Mouse (Mus musculus) C2C12 (cell line): ENCODE measurements around the gene 1700007K13Rik. TPM values are rescaled to one million over a fixed set of nuclear protein-coding genes. Genes with fewer than 3 reads are reported as not detected.
A peak's percentile ranks its signal among the peaks of the same experiment; 100 is the strongest.
"Not testable (repeated sequence)": the region's sequence is repeated elsewhere in the genome, so short reads cannot be mapped to it uniquely, and the experiment has no call there.

Source experiments
- H3K27me3 ChIP-seq: one replicate; pipeline ENCODE4 v1.6.1; 2011; ENCODE audit not compliant: control insufficient read depth, insufficient read depth, insufficient read length
- H3K36me3 ChIP-seq: one replicate; pipeline ENCODE4 v1.6.1; 2011; ENCODE audit not compliant: control insufficient read depth, insufficient read depth
- H3K4me3 ChIP-seq: one replicate; pipeline ENCODE4 v1.5.1; 2011; ENCODE audit warnings: mild to moderate bottlenecking, control low read depth; ENCODE audit not compliant: poor library complexity, insufficient read depth, severe bottlenecking
- H3K79me2 ChIP-seq: one replicate; pipeline ENCODE4 v1.6.1; 2011; ENCODE audit not compliant: control insufficient read depth, insufficient read depth
- H3K79me3 ChIP-seq: one replicate; pipeline ENCODE4 v1.6.1; 2011; ENCODE audit warnings: low read depth, control low read depth
- H3ac ChIP-seq: one replicate; pipeline ENCODE3; 2011; ENCODE audit warnings: low read depth; ENCODE audit not compliant: control insufficient read depth, insufficient read length
- CEBPB ChIP-seq: IDR thresholded peaks from one replicate; pipeline ENCODE4 v1.6.1; 2011; ENCODE audit warnings: low read depth, mild to moderate bottlenecking, control low read depth, moderate library complexity
- CTCF ChIP-seq: IDR thresholded peaks from one replicate; pipeline ENCODE4 v1.5.1; 2011; ENCODE audit not compliant: control insufficient read depth, insufficient read depth, insufficient read length
- FOSL1 ChIP-seq: IDR thresholded peaks from one replicate; pipeline ENCODE4 v1.8.0; 2011; ENCODE audit warnings: mild to moderate bottlenecking, low read length; ENCODE audit not compliant: poor library complexity, insufficient read depth, severe bottlenecking
- MAX ChIP-seq: IDR thresholded peaks from one replicate; pipeline ENCODE4 v1.6.1; 2011; ENCODE audit warnings: mild to moderate bottlenecking, control low read depth
- MYOD1 ChIP-seq: IDR thresholded peaks from one replicate; pipeline ENCODE4 v1.6.1; 2011; ENCODE audit warnings: low read depth; ENCODE audit not compliant: control insufficient read depth, insufficient read length
- MYOG ChIP-seq: IDR thresholded peaks from one replicate; pipeline ENCODE4 v1.6.1; 2011; ENCODE audit not compliant: control insufficient read depth, insufficient read length; ENCODE audit errors: extremely low read depth
- USF1 ChIP-seq: IDR thresholded peaks from one replicate; pipeline ENCODE4 v1.6.1; 2011; ENCODE audit warnings: low read depth, mild to moderate bottlenecking, control low read depth, moderate library complexity
- polyA plus RNA-seq: library from polyadenylated mRNA; unstranded; fragments of >200 nt; fragmentation: generic; extraction: Trizol; gene quantifications from one replicate; pipeline ENCODE4 v1.2.1, GENCODE M21; 2012; ENCODE audit warnings: missing spikeins

The 1700007K13Rik gene
- polyA plus RNA-seq, 1 experiment, result 0.68 TPM

DNA sequence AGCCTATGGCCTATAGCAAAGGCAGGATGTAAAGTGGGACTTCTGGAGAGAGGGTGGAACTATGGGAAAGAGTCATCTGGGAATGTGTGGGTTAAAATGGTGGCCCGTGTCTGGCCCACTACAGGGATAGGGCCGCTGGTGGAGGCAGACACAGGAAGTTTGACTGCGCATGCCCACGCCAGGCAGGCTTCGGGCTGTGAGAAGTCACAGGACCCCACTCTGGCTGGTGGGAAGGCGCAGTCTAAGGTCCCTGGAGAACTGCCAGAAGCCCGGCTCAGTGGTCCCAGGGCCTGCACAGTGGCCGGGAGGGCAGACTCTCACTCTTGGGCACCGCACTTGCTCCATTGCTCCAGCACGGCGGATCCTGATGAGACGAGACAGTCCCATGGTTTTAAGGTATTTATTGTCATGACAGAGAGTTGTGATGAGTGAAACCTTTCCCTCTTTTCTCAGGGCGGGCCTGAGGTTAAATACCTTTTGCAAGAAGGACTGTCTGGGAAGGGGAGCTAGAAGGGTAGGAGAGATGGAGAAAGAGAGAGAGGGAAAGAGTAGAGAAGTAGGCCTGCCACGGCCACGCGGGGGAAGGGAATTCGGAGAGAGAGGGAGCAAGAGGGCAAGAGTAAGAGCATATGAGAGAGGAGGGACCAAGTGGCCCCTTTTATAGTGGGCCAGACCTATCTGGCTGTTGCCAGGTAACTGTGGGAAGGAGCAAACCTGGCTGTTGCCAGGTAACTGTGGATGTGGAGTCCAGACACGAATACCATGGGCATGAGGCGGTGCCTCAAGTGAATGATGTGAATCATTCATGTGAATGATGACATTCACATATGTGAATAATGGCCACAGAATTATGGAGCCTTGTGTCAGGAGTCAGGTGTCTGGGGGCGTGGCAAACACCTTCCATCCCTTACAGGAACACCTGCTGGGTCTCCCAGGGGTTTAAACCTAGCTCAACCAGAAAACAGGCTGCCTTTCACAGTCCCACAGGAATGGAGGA lies 13.4 kb upstream of the 1700007K13Rik start:
- Histone ChIP-seq H3K27me3 (peaks cover 13% of the 10 kb centered on the region), H3K4me3 (no peak overlapping the region), H3K36me3 (no peaks in the 10 kb centered on the region), H3ac (no peak overlapping the region), H3K79me2 (no peaks in the 10 kb centered on the region), H3K79me3 (no peaks in the 10 kb centered on the region)
- TF ChIP-seq MAX (no peak), CEBPB (no peak), CTCF (no peak), USF1 (no peak), MYOD1 (no peak), FOSL1 (no peak), MYOG (no peak)

DNA sequence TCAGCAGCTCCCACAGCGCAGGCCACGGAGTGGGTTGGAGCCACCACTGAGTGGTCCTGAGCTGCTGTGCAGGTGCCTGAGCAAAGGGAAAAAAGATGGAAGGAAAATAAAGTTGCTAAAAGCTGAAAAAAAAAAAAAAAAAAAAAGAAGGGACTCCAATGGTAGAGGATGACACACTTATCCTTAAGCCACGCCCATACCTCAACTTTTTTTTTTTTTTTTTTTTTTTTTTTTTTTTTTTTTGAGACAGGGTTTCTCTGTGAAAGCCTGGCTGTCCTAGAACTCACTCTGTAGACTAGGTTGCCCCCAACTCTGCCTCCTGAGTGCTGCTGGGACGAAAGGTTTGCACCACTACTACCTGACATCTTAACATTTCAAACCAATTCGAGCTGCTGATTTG lies 11.9 kb upstream of the 1700007K13Rik start:
- not testable (repeated sequence) for H3K36me3 ChIP-seq, H3ac ChIP-seq, H3K4me3 ChIP-seq, H3K79me2 ChIP-seq, H3K79me3 ChIP-seq
- peaks cover 13% of the 10 kb centered on the region for H3K27me3 ChIP-seq

DNA sequence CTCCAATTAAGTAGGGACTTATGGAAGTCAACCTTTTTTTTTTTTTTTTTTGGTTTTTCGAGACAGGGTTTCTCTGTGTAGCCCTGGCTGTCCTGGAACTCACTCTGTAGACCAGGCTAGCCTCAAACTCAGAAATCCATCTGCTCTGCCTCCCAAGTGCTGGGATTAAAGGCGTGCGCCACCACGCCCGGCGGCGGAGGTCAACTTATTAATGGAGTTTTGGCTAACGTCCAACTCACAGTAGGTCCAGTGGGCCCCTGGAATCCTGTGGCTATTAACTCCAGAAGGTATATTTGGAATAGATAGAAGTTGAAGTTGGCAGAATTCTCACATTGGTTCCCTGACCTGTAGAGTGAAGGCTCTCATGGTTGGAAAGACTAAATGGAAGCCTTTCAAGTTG lies 5.9 kb upstream of the 1700007K13Rik start:
- H3K4me3 ChIP-seq, H3K27me3 ChIP-seq, H3ac ChIP-seq: not testable (repeated sequence)
- peaks cover 20% of the 10 kb centered on the region for H3K79me3 ChIP-seq
- H3K36me3 ChIP-seq, result peaks cover 23% of the 10 kb centered on the region
- peaks cover 25% of the 10 kb centered on the region for H3K79me2 ChIP-seq

DNA sequence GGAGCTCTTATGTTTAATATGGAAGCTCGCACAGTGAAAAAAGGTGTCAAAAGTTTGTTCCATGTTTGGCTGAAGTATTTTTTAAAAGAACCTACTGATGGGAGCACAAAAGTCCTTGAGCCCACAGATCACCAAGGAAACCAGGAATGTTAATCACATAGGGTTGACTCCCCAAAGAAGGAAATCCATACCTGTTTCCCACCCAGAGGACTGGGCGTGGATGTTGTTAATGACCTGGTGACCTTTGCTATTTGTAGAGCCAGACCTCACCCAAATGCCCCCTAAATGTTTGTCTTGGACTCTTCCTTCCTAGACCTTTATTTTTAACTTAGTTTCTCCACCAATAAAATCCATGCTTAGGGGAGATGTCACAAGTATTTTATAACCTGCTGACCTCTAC lies 4.5 kb upstream of the 1700007K13Rik start:
- TF ChIP-seq CEBPB (no peak), USF1 (no peak), MYOD1 (no peak)
- Histone ChIP-seq H3K79me2 (peaks cover 25% of the 10 kb centered on the region), H3K4me3 (no peak overlapping the region), H3ac (no peak overlapping the region), H3K36me3 (peaks cover 23% of the 10 kb centered on the region), H3K79me3 (peaks cover 20% of the 10 kb centered on the region), H3K27me3 (peaks cover 3% of the 10 kb centered on the region)

DNA sequence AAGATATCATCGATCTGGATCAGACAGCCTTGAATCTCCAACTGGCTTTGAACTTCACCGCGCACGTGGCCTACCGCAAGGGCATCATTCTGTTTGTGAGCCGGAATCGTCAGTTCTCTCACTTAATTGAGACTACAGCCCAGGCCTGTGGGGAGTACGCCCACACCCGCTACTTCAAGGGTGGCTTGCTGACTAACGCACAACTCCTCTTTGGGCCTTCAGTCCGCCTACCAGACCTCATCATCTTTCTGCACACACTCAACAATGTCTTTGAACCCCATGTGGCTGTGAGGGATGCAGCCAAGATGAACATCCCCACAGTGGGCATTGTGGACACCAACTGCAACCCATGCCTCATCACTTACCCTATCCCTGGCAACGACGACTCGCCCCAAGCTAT lies 3.3 kb upstream of the 1700007K13Rik start:
- Histone ChIP-seq H3K36me3 (peaks cover 23% of the 10 kb centered on the region), H3K79me3 (peaks cover 20% of the 10 kb centered on the region), H3K4me3 (no peak overlapping the region), H3K79me2 (peaks cover 25% of the 10 kb centered on the region), H3K27me3 (peaks cover 12% of the 10 kb centered on the region), H3ac (no peak overlapping the region)
- TF ChIP-seq CEBPB, result no peak
- TF ChIP-seq USF1, result no peak
- no peak for TF ChIP-seq CTCF
- no peak for TF ChIP-seq MAX
- no peak for TF ChIP-seq MYOG
- TF ChIP-seq FOSL1, result no peak
- no peak for TF ChIP-seq MYOD1

DNA sequence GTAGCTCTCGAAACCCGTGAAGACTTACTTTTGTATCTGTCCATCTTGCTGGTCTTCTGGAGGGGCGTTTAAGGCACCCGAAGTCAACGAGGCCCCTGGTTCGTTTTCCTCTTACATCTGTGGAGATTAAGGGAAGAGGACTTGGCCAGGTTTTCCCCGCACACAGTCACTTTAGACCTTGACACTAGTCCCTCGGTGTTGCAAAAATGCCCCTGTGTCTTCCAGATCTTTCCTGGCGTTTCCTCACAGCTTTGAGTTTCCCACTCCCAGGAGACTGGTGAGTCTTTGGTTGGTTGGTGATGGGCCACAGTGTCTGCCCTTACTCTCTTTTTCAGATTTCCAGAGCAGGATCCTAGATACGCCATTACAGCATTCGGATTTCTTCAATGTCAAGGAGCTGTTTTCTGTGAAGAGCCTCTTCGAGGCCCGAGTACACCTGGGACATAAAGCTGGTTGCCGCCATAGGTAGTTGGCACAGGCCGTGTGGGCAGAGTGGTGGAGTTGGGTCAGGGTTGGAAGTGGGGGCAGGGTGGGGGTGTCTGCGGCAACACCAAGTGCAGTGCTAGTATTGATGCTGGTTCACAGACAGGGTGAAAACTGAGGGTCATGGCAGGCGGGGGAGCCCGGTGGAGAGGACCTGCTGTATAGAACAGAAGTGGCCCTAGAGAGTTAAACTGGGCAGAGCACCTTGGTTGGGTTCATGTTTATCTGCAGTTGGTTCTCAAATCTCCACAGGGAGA lies 2.5 kb upstream of the 1700007K13Rik start:
- peaks cover 25% of the 10 kb centered on the region for H3K79me2 ChIP-seq
- H3K27me3 ChIP-seq, result peaks cover 13% of the 10 kb centered on the region
- TF ChIP-seq USF1 (no peak), MAX (no peak), FOSL1 (no peak), CEBPB (no peak), MYOG (no peak), CTCF (no peak), MYOD1 (no peak)
- H3ac ChIP-seq, result peak overlapping the region; percentile 89
- H3K36me3 ChIP-seq, result peaks cover 23% of the 10 kb centered on the region
- peaks cover 20% of the 10 kb centered on the region for H3K79me3 ChIP-seq
- peak overlapping the region; percentile 92 for H3K4me3 ChIP-seq
